Mouse (Mus musculus) R1 (cell line): Measurements from ENCODE around the gene Oip5.
A peak's percentile ranks its signal among the peaks of the same experiment; 100 is the strongest.
"Not testable (repeated sequence)": the region's sequence is repeated elsewhere in the genome, so short reads cannot be mapped to it uniquely, and the experiment has no call there.

ENCODE experiments used
- DNase-seq: peaks from one replicate; pipeline ENCODE4 v3.0.0-alpha.2; 2018; ENCODE audit warnings: low read depth, low spot score

Gene Oip5

DNA sequence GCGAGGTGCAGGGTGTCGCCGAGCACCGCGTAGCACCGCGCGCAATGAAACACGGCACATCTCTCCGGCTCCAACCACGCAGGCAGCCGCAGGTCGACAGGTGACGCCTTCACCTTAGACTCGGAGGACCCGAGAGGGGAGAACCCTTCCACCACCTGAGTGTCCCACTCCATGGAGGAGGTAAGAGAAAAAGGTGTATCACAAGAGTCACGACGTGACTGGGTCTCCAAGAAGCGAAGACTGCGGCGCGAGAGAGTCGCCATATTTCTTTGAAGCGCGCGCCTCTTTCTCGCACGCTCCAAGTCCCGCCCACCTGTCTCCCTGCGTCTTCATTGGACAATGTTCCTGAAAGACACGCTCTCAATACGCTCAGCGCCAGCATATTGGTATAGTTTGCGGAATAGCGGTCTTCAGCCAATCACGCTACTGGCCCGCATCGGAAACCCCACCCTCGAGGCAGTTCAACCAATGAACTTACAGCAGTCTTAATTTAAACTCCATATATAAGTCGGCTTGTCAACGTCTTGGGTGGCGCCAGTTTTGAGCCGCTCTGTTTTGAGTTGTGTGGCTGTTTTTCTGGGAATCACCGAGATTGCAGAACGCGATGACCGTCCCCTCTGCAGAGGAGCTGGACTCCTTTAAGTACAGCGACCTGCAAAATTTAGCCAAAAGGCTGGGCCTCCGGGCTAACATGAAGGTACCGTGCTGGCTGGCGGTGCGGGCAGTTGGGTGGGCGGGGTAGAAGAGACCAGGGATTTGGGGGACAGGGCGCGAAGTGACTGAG is at the start of gene Oip5, which contains the start of gene Nusap1:
Gene Oip5, minus strand, starts transcription at position 271 of the 784 bp plus-strand sequence.
Gene Nusap1, plus strand, starts transcription at position 100 of the 784 bp plus-strand sequence.
- DNase-seq: peak; percentile 100

GRCm38 (mm10) chr2:119665744-119666143 is 47.5 kb upstream of the Oip5 start:
- not testable (repeated sequence) for DNase-seq

GRCm38 (mm10) chr2:119662220-119663182 is 44.2 kb upstream of the Oip5 start, which contains the start of gene Ndufaf1:
Gene Ndufaf1 (minus strand): TSS chr2:119662827.
- DNase-seq: peak; percentile 95

DNA sequence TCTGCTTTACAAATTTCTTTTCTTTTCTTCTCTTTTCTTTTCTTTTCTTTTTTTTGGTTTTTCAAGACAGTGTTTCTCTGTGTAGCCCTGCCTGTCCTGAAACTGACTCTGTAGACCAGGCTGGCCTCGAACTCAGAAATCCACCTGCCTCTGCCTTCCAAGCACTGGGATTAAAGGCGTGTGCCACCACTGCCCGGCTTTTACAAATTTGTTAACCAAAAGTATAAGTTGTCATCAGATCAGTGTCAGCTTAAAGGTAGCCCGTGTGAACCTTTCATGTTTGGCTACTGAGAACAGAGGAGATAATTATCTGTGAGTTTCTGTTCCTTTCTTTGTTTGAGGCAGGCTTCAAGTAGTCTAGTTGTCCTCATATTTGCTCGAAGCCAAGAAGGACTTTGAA is 26.0 kb upstream of the Oip5 start:
- no peak for DNase-seq

DNA sequence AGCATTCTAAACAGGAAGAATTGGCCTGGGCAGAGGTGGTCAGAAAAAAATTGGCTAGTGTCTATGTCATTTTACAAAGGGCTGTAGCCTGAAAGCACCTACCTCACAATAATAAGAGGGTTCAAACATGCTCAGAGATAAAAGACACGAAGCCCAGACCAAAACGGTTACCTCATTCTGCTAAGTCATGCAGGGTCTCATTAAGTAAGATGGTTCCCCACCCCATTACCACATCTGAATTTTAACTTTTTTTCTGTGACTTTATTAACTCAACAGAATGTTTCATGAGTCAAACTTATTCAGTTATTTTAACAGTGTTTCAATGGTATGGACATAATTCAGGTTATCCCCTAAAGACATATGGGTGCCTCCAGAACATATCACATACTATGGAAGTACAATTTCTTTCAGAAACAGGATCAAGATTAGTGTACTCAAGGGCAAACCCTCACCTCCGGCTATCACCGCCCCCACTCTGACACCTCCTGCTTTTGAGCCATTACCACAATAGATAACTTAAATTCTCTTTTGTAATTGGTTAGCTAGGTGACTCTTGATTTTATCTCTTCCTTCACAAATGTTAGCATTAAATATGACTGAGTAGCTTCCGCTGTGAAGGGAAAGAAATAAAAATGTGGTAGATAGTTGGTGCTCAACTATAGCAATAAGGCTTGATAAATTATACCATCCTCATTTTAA is 23.1 kb upstream of the Oip5 start:
- DNase-seq: no peak

DNA sequence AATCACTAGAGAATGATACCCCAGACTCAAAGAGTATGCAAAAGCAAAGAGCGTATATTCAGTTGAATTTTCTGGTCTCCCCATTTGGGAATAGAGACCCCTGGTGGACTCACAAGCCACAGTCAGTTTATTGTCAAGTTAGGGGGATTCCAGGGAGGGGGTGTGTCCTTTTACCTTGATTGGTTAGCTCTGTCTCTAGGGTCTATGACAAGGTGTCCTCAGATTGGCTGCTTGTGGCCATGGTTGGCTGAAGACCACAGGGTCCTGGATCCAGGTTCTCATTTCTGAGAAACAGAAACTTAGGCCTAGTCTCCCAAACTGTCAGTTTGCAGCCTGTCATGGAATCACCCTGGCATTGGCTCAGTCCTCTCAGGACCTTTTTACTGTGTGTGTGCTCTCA is 18.5 kb upstream of the Oip5 start:
- peak; percentile 67 for DNase-seq

DNA sequence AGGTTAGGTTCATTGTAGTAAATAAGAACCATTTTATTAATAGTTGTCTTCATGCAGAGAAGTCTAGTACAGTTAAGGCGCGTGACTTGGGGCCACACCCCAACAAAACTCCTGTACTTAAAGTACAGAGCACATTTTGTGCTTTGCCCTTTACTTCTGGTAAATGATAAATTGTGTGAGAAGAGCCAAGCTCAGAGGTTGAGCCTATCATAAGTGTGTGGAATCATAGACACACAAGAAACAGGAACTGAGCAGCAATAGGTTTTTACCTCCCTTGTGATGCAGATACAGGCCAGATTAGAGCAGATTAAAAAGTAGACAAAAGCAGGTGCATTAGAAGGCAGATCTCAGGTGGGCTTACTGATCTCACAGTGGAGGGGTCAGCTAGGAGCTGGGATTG is 3.0 kb upstream of the Oip5 start:
- DNase-seq: no peak

DNA sequence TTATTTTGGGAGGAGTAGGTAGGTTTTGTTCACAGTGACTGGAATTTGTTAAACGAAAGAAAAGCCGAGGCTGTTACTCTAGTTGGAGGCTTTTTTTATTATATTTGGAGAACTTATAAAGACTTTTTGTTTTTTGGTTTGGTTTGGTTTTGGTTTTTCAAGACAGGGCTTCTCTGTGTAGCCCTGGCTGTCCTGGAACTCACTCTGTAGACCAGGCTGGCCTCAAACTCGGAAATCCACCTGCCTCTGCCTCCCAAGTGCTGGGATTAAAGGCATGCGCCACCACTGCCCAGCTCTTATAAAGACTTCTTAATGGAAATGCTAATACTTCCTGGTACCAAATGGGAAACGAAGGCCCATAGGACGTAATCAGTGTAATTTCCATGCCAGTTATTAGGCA is 733 bp upstream of the Oip5 start:
- DNase-seq: not testable (repeated sequence)

DNA sequence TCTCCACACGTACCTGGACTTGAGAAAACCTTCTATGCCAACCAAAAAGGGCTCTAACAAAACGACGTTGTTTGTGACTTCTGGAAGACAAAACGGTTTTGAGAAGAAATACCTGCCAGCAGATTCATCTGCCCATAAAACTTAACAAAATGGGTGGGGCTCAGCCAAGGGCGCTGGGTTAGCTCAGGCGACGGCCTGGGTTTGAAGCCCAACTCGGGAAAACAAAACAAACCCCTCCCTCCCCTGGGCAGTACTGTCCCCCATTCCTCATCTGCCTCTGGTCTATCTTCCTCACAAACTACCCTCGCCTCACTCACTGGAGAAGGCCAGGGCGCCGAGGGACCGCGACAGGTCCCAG is 449 bp downstream of the Oip5 start:
- no peak for DNase-seq

DNA sequence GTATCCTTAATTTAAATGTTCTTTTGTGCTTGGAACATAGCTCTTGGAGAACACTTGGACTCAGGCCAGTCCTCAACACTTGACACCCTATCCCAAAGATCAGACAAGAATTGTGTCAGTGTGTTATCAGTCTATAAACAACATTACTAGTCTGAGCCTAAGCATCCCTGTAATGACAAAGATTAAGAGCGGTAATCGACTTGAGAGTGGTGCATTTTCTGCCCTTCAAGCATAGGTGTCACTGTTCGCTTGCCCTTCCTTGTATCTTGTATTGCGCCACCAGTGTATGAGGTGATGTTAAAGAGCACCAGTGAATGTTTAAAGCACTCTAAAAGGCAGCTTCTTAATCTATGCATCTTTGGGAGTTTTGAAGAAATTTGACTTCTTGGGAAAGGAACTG is 11.2 kb downstream of the Oip5 start:
- no peak for DNase-seq

GRCm38 (mm10) chr2:119605361-119605973 is 12.8 kb downstream of the Oip5 start:
- no peak for DNase-seq

- DNase-seq: no peak
Measured at GRCm38 (mm10) chr2:119603909-119604308, 14.4 kb downstream of the Oip5 start.

DNA sequence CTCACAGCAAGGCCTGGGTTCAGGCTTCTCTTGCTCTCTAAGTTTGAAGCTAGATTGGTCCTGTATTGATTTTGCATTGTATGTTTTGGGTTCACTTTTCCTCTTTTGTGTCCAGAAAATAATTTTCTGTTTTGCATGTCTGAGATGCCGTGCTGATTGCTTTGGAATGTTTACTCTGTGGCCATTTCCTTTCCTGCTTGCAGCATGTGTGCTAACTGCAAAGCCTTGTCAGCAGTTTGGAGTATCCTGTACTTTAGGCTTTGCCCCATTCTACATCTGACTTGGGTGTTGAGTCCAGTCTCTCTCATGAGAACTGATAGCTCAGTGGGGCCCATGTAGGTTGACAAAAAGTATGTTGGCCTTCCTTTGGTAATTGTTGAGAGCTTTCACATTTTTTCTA is 15.8 kb downstream of the Oip5 start:
- no peak for DNase-seq

DNA sequence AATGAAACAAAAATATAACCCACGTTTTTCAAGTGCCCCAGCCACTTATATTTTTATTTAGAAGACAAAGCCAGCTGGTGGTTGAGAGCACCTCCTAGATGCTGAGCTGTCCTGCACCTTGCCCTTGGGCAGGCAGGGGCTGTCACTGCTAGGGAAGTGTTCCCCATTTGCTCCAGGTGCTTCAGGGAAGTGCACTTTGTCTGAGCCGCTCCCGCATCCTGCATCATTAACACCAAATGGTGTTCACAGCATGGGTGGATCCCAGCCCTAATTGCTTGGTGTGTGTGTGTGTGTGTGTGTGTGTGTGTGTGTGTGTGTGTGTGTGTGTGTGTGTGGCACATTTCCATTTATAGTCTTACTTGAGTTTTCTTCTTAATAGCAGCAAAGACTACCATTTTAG is 16.7 kb downstream of the Oip5 start:
- peak; percentile 22 for DNase-seq

DNA sequence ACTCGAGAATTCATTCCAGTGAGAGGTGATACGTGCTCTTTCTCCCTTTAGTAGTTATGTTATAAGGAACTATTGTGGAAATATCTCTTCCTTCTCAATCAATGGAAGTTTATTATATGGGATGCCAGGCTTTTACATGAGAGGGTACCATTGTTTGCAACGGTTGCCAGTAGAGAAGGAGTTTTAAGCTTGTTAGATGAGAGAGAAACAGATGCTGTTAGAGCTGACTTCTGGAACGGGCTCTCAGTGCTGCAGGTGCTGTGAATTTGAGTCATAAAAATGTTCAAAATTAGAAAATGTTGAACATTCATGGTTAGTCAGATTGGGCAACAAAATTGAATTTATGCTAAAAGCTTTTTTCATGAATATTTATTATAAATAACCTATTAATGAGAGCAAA is 17.2 kb downstream of the Oip5 start:
- DNase-seq: no peak

- DNase-seq: no peak
Measured at GRCm38 (mm10) chr2:119596781-119597330, 21.4 kb downstream of the Oip5 start.

- DNase-seq: no peak
Measured at GRCm38 (mm10) chr2:119595308-119595707, 23.0 kb downstream of the Oip5 start.

DNA sequence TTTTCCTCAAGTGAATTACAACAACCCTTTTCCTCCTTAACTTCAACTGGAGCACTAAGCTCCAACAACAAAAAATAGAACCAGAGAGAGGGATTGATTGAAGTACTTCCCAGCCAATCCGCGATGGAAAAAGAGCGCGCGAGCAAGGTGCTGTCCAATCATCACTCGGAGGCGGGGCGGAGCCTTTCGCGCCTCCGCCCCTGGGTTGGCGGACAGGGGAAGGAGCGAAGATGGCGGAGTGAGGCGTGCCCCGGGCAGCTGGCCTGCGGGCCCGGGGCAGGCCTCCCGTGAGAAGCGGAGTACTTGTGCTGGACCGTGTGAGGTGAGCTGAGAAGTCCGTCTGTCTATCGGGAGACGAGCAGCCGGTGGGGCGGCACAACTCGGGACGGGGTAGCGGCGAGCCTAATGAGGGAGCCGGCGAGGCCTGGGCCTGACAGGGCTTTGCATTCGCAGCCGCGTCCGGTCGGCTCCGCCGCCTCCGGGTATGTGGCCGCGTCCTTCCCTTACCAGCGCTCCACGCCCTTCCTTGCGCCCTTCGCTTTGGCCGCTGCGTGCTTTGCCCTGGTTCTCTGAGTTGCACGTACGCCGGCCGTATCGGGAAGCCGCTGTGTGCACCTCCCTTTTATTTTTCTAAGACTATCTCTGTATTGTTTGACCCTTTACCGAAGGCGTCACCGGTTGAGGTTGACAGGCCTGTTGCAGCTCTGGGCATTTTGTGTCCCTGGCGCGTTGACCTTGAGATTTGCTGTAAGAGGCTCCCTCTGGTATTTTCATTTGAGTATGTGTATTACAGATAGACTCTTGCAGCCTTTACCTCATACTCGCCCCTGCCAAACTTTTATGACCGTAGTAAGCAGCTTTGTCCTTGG is 23.9 kb downstream of the Oip5 start:
- peak; percentile 98 for DNase-seq

- DNase-seq: no peak
Measured at GRCm38 (mm10) chr2:119593765-119594112, 24.5 kb downstream of the Oip5 start.

- DNase-seq: peak; percentile 13
Measured at GRCm38 (mm10) chr2:119591247-119591646, 27.0 kb downstream of the Oip5 start.
